Mouse (Mus musculus) spleen, adult 2 months (tissue): ENCODE measurements around the gene Abl1. TPM values are rescaled to one million over a fixed set of nuclear protein-coding genes. Genes with fewer than 3 reads are reported as not detected.
A peak's percentile ranks its signal among the peaks of the same experiment; 100 is the strongest.

Experiments
- DNase-seq, 2 experiments: peaks; one replicate each; pipeline versions ENCODE4 v3.0.0 to v3.0.0-alpha.2; 2012 to 2021; ENCODE audit warnings: low spot score in 2 of 2, low read depth in 1 of 2
- H3K27ac ChIP-seq: fragments of 200-500 bp; 2 replicates; pipeline ENCODE4 v1.5.1; 2012; ENCODE audit warnings: low read length, inconsistent platforms; ENCODE audit not compliant: insufficient read depth
- H3K27me3 ChIP-seq: fragments of 200-500 bp; 2 replicates; pipeline ENCODE4 v1.6.1; 2012; ENCODE audit warnings: mild to moderate bottlenecking, moderate library complexity, low read length, inconsistent platforms; ENCODE audit not compliant: control insufficient read depth, insufficient read depth
- H3K36me3 ChIP-seq: fragments of 200-500 bp; 2 replicates; pipeline ENCODE4 v1.6.1; 2012; ENCODE audit warnings: mild to moderate bottlenecking, low read length, inconsistent platforms; ENCODE audit not compliant: control insufficient read depth, insufficient read depth
- H3K4me1 ChIP-seq: fragments of 200-500 bp; 2 replicates; pipeline ENCODE4 v1.6.1; 2011; ENCODE audit warnings: inconsistent platforms; ENCODE audit not compliant: control insufficient read depth, insufficient read depth, insufficient read length
- H3K4me3 ChIP-seq: fragments of 200-500 bp; 2 replicates; pipeline ENCODE4 v1.5.1; 2011; ENCODE audit warnings: mild to moderate bottlenecking, inconsistent platforms; ENCODE audit not compliant: insufficient read depth, insufficient read length; ENCODE audit errors: extremely low read depth
- CTCF ChIP-seq: fragments of 200-500 bp; IDR thresholded peaks from 2 replicates; pipeline ENCODE4 v1.5.1; 2011; ENCODE audit warnings: mild to moderate bottlenecking, inconsistent platforms; ENCODE audit not compliant: insufficient read depth, insufficient read length, insufficient replicate concordance; ENCODE audit errors: extremely low read depth
- POLR2A ChIP-seq: fragments of 200-500 bp; IDR thresholded peaks from 2 replicates; pipeline ENCODE4 v1.6.1; 2011; ENCODE audit warnings: low read depth, low read length, inconsistent platforms
- whole genome bisulfite sequencing: fragments of 180-500 bp; shearing (Covaris S2); methylation state at CpG from one replicate; pipeline ENCODE4 v1.1.7; 2018; 5-methylcytosine and 5-hydroxymethylcytosine counted together
- polyA plus RNA-seq: library from polyadenylated mRNA; depleted of rRNA; stranded (reverse); fragments of >200 nt; gene quantifications from 2 replicates; pipeline ENCODE4 v1.2.3, GENCODE M21; 2012

Gene Abl1
- polyA plus RNA-seq, 1 experiment: 43.4 TPM

DNA sequence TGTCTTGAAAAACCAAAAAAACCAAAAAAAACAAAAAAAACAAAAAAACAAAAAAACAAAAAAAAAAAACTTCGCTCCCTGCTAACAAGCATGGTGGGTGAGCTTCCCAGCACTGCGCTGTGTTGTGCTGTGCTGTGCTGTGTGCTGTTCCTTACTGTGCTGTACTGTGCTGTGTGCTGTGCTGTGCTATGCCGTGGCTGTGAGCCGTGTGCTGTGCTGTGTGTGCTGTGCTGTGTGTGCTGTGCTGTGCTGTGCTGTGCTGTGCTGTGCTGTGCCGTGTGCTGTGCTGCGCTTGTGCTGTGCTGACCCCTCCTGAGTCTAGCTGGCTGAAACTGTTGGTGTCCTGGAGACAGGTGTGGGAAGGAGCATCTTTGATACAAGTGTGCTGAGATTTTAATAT lies 78.9 kb downstream of the Abl1 start:
- 96% methylated on average over 6 of the region's 6 CpGs for WGBS
- H3K27ac ChIP-seq: 0 out of 2 replicates have a peak overlapping the region, but pooled peaks have one; percentile 3
- no peak overlapping the region for H3K4me3 ChIP-seq
- TF ChIP-seq CTCF: no peak
- no peak for TF ChIP-seq POLR2A
- H3K27me3 ChIP-seq: no peaks in the 10 kb centered on the region
- DNase-seq: no peak
- H3K4me1 ChIP-seq: peaks cover 23% of the 10 kb centered on the region
- H3K36me3 ChIP-seq: no peaks in the 10 kb centered on the region

DNA sequence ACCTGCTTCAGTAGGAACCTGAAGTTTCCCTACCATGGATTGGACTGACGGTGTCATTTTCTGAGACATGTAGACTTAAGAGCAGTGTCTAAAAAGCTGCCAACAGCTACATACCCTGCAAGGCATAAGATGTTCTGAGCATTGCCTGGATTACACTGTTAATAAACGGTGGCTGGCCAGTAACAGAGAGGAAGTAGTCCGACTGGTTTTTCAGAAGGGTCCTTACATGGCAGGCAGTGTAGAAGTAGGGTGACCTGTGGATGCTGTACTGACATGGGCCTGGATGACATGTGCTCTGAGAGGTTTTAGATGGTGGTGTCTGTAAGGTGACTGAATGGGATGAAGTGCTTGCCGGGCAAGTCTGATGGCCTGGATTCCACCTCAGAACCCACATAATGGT lies 79.6 kb downstream of the Abl1 start:
- H3K36me3 ChIP-seq: no peaks in the 10 kb centered on the region
- no peaks in the 10 kb centered on the region for H3K27me3 ChIP-seq
- no peak overlapping the region for H3K27ac ChIP-seq
- TF ChIP-seq POLR2A (no peak), CTCF (no peak)
- H3K4me3 ChIP-seq: no peak overlapping the region
- H3K4me1 ChIP-seq: peaks cover 22% of the 10 kb centered on the region
- DNase-seq: no peak
- 82% methylated on average over 4 of the region's 4 CpGs for WGBS

- no peaks in the 10 kb centered on the region for H3K36me3 ChIP-seq
- 18% methylated on average over 4 of the region's 4 CpGs for WGBS
- H3K4me1 ChIP-seq: peaks cover 15% of the 10 kb centered on the region
- H3K27me3 ChIP-seq: no peaks in the 10 kb centered on the region
- no peak for TF ChIP-seq CTCF
- no peak for TF ChIP-seq POLR2A
- no peak overlapping the region; the same call in 1 of the 2 replicates for H3K4me3 ChIP-seq
- DNase-seq: no peak
- H3K27ac ChIP-seq: peak overlapping the region; percentile 65
These were observed 80.9 kb downstream of the Abl1 start for GRCm38 (mm10) chr2:31769115-31769514.

DNA sequence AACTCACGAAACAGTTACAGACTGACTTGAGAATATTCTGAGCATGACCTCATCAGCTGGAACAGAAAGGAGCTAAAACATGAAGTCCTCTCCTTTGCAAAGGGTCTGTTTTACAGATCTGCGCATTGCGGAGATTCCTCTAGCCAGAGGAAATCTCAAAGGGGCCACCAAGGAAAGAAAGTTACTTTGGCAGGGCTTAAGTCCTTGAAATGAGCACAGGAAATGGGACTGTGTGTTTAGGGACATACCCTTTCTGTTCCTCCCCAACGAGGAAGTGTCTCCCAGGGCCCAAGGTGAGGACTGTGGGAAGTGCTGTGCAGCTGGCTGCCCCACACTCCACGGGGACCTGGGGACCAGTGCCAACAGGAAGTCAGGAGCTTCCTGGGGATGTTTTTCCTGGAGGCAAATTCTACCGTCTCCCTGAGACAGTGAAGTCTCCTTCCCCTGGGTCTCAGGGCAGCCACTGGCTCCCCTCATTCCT lies 81.5 kb downstream of the Abl1 start:
- peaks cover 15% of the 10 kb centered on the region for H3K4me1 ChIP-seq
- DNase-seq: peak in 1 of 2 experiments; percentile 15
- TF ChIP-seq POLR2A (no peak), CTCF (no peak)
- WGBS: 17% methylated on average over 6 of the region's 6 CpGs
- H3K4me3 ChIP-seq: no peak overlapping the region
- H3K27ac ChIP-seq: peak overlapping the region; percentile 65
- no peaks in the 10 kb centered on the region for H3K27me3 ChIP-seq
- no peaks in the 10 kb centered on the region for H3K36me3 ChIP-seq

DNA sequence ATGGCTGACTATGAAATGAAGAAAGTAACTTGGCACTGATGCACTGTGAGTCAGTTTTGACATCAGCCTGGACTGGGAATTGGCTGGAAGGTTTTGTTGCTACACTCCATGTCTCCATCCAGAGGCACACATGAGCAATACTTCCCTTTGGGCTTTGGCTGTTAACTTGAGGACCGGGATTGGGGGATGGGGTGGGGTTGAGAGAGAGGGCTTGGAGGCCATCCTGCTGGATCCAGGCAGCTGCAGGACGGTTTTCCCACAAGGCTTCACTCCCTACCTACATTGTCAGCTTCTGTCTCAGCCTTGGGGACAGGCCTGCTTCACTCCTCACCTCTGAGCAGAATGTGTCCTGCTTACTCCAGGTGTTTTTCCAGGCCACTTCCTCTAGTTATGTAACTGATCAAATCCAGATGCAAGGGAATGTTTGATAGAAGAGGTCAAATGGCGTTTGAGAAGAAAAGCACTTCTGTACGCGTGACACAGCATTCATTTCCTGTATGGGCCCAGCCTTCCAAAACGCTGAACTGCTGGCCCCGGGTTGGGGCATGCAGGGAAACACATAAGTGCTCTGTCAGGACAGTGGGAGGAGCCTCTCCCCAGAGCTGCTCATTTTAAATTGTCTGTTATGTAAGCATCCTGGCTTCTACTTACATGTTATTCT lies 82.7 kb downstream of the Abl1 start:
- DNase-seq: peak; percentile 23 to 37
- Histone ChIP-seq H3K36me3 (no peaks in the 10 kb centered on the region), H3K4me1 (peaks cover 15% of the 10 kb centered on the region), H3K27me3 (no peaks in the 10 kb centered on the region), H3K4me3 (no peak overlapping the region), H3K27ac (peak overlapping the region; percentile 62)
- no peak for TF ChIP-seq POLR2A
- no peak for TF ChIP-seq CTCF
- 13% methylated on average over 7 of the region's 7 CpGs for WGBS

DNA sequence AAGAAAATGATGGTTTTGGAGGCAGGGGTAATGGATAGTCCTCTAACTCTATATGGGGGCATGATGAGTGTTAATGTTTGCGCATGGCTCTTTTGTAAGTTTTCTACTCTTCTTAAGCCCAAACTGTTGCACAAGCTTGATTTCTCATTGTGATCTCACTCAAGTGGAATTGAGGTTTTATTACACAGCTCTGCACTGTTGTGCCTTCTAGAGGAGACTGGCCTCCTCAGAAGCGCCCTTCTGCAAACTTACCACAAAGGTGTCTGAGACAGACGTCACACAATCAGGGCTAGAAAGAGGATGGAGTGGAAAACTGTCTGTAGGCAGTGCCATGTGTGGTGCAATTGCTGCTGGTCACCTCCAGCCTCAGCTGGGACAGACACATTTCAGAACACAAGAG lies 88.3 kb downstream of the Abl1 start:
- TF ChIP-seq CTCF (no peak), POLR2A (no peak)
- Histone ChIP-seq H3K4me3 (no peak overlapping the region), H3K27ac (no peak overlapping the region), H3K4me1 (no peaks in the 10 kb centered on the region), H3K27me3 (no peaks in the 10 kb centered on the region), H3K36me3 (peaks cover 14% of the 10 kb centered on the region)
- WGBS: 94% methylated on average over 3 of the region's 3 CpGs
- DNase-seq: no peak

GRCm38 (mm10) chr2:31779258-31779657 lies 91.1 kb downstream of the Abl1 start:
- peaks cover 18% of the 10 kb centered on the region for H3K36me3 ChIP-seq
- H3K4me1 ChIP-seq: no peaks in the 10 kb centered on the region
- no peak overlapping the region for H3K4me3 ChIP-seq
- 95% methylated on average over 2 of the region's 2 CpGs for WGBS
- no peak for TF ChIP-seq POLR2A
- H3K27ac ChIP-seq: no peak overlapping the region
- no peak for DNase-seq
- H3K27me3 ChIP-seq: no peaks in the 10 kb centered on the region
